Mouse (Mus musculus) stomach, postnatal 0 days (tissue): ENCODE results near the gene E330017A01Rik. TPM values are rescaled to one million over a fixed set of nuclear protein-coding genes. Genes with fewer than 3 reads are reported as not detected.
A peak's percentile ranks its signal among the peaks of the same experiment; 100 is the strongest.

Experiments
- ATAC-seq: fragments of 200-750 bp; cut with Nextera tagmentation; 2 replicates; pipeline ENCODE4 v1.8.0; 2017; ENCODE audit not compliant: low FRiP score, low TSS enrichment
- DNase-seq: peaks from one replicate; pipeline ENCODE4 v3.0.0-alpha.2; 2016; ENCODE audit warnings: low spot score
- H3K27ac ChIP-seq: fragments of 300-500 bp; sonication (generic); replicated peaks from 2 replicates; pipeline ENCODE4 v1.5.1; 2014; ENCODE audit warnings: mild to moderate bottlenecking, control low read depth
- H3K27me3 ChIP-seq: fragments of 300-500 bp; sonication (generic); 2 replicates; pipeline ENCODE4 v1.6.1; 2014; ENCODE audit warnings: low read length; ENCODE audit not compliant: control insufficient read depth, insufficient read depth
- H3K36me3 ChIP-seq: fragments of 300-500 bp; sonication (generic); 2 replicates; pipeline ENCODE4 v1.6.1; 2014; ENCODE audit warnings: low read length, mixed read lengths; ENCODE audit not compliant: control insufficient read depth, insufficient read depth
- H3K4me1 ChIP-seq: fragments of 300-500 bp; sonication (generic); replicated peaks from 2 replicates; pipeline ENCODE4 v1.6.1; 2014; ENCODE audit warnings: antibody characterized with exemption; ENCODE audit not compliant: control insufficient read depth, insufficient read depth
- H3K4me2 ChIP-seq: fragments of 300-500 bp; sonication (generic); replicated peaks from 2 replicates; pipeline ENCODE4 v1.6.1; 2014; ENCODE audit warnings: low read depth, mild to moderate bottlenecking, control low read depth, moderate library complexity
- H3K4me3 ChIP-seq: fragments of 300-500 bp; sonication (generic); 2 replicates; pipeline ENCODE4 v1.5.1; 2014; ENCODE audit warnings: low read depth, low read length, control low read depth
- H3K9ac ChIP-seq: fragments of 300-500 bp; sonication (generic); 2 replicates; pipeline ENCODE4 v1.6.1; 2014; ENCODE audit warnings: mild to moderate bottlenecking, low read length, control low read depth, mixed read lengths
- H3K9me3 ChIP-seq: fragments of 300-500 bp; sonication (generic); 2 replicates; pipeline ENCODE4 v1.6.1; 2016; ENCODE audit warnings: low read length; ENCODE audit not compliant: control insufficient read depth
- CTCF ChIP-seq: IDR thresholded peaks from 2 replicates; pipeline ENCODE4 v1.5.1; 2016; ENCODE audit warnings: antibody characterized with exemption, low read depth, mild to moderate bottlenecking, moderate library complexity
- EP300 ChIP-seq: optimal IDR thresholded peaks from 2 replicates; pipeline ENCODE3; 2016; ENCODE audit warnings: antibody characterized with exemption
- WGBS: fragments of 180-500 bp; shearing (Covaris S2); extraction: QIAGEN DNeasy Blood & Tissue Kit; methylation state at CpG from one replicate; pipeline ENCODE4 v1.1.7; 2014; 5-methylcytosine and 5-hydroxymethylcytosine counted together
- polyA plus RNA-seq: library from polyadenylated mRNA; unstranded; fragments of >200 nt; fragmentation: Nextera tagmentation; extraction: Ambion mirVana; gene quantifications from 2 replicates; pipeline ENCODE4 v1.2.1, GENCODE M21; 2015

E330017A01Rik gene
- polyA plus RNA-seq, 1 experiment from 2014 or later: not detected

GRCm38 (mm10) chr16:58637448-58637847 is 1.1 kb downstream of the E330017A01Rik start:
- no peak for DNase-seq
- H3K4me2 ChIP-seq: no peak overlapping the region
- ATAC-seq: no peak
- H3K27ac ChIP-seq: no peak overlapping the region
- no peaks in the 10 kb centered on the region for H3K27me3 ChIP-seq
- 78% methylated on average over 4 of the region's 4 CpGs for WGBS
- H3K9ac ChIP-seq: no peak overlapping the region
- H3K9me3 ChIP-seq: no peaks in the 10 kb centered on the region
- no peak overlapping the region for H3K4me3 ChIP-seq
- H3K4me1 ChIP-seq: no peaks in the 10 kb centered on the region
- no peaks in the 10 kb centered on the region for H3K36me3 ChIP-seq
- TF ChIP-seq CTCF: no peak
- no peak for TF ChIP-seq EP300

- no peak overlapping the region for H3K4me2 ChIP-seq
- no peaks in the 10 kb centered on the region for H3K4me1 ChIP-seq
- H3K9me3 ChIP-seq: no peaks in the 10 kb centered on the region
- no peak overlapping the region for H3K4me3 ChIP-seq
- H3K27ac ChIP-seq: no peak overlapping the region
- DNase-seq (no peak), ATAC-seq (no peak)
- H3K9ac ChIP-seq: no peak overlapping the region
- no peaks in the 10 kb centered on the region for H3K27me3 ChIP-seq
- H3K36me3 ChIP-seq: no peaks in the 10 kb centered on the region
- 49% methylated on average over 2 of the region's 2 CpGs for WGBS
- TF ChIP-seq CTCF (no peak), EP300 (no peak)
These were observed 2.7 kb downstream of the E330017A01Rik start for GRCm38 (mm10) chr16:58635866-58636265.

- no peaks in the 10 kb centered on the region for H3K27me3 ChIP-seq
- H3K9me3 ChIP-seq: no peaks in the 10 kb centered on the region
- no peak overlapping the region for H3K4me2 ChIP-seq
- no peak for ATAC-seq
- 64% methylated on average over 2 of the region's 2 CpGs for WGBS
- no peak for DNase-seq
- no peak overlapping the region for H3K27ac ChIP-seq
- TF ChIP-seq CTCF (no peak), EP300 (no peak)
- H3K4me1 ChIP-seq: no peaks in the 10 kb centered on the region
- H3K36me3 ChIP-seq: no peaks in the 10 kb centered on the region
- no peak overlapping the region for H3K4me3 ChIP-seq
- no peak overlapping the region for H3K9ac ChIP-seq
These were observed 8.8 kb downstream of the E330017A01Rik start for GRCm38 (mm10) chr16:58629736-58630135.

GRCm38 (mm10) chr16:58628968-58629367 is 9.6 kb downstream of the E330017A01Rik start:
- DNase-seq (no peak), ATAC-seq (no peak)
- no peak overlapping the region for H3K27ac ChIP-seq
- no peak overlapping the region for H3K4me2 ChIP-seq
- H3K36me3 ChIP-seq: no peaks in the 10 kb centered on the region
- no peak overlapping the region for H3K9ac ChIP-seq
- H3K9me3 ChIP-seq: no peaks in the 10 kb centered on the region
- TF ChIP-seq CTCF: no peak
- no peak for TF ChIP-seq EP300
- no peaks in the 10 kb centered on the region for H3K4me1 ChIP-seq
- 84% methylated on average over 5 of the region's 5 CpGs for WGBS
- no peaks in the 10 kb centered on the region for H3K27me3 ChIP-seq
- no peak overlapping the region for H3K4me3 ChIP-seq

GRCm38 (mm10) chr16:58628336-58628680 is 10.2 kb downstream of the E330017A01Rik start:
- H3K4me3 ChIP-seq: no peak overlapping the region
- no peak for TF ChIP-seq CTCF
- TF ChIP-seq EP300: no peak
- H3K9ac ChIP-seq: no peak overlapping the region
- H3K4me1 ChIP-seq: no peaks in the 10 kb centered on the region
- H3K4me2 ChIP-seq: no peak overlapping the region
- no peaks in the 10 kb centered on the region for H3K27me3 ChIP-seq
- no peaks in the 10 kb centered on the region for H3K9me3 ChIP-seq
- DNase-seq: no peak
- H3K27ac ChIP-seq: no peak overlapping the region
- H3K36me3 ChIP-seq: no peaks in the 10 kb centered on the region
- 89% methylated on average over 2 of the region's 2 CpGs for WGBS
- no peak for ATAC-seq

GRCm38 (mm10) chr16:58627597-58628335 is 10.8 kb downstream of the E330017A01Rik start:
- 78% methylated on average over 4 of the region's 4 CpGs for WGBS
- H3K4me3 ChIP-seq: no peak overlapping the region
- no peak overlapping the region for H3K4me2 ChIP-seq
- no peaks in the 10 kb centered on the region for H3K36me3 ChIP-seq
- H3K27me3 ChIP-seq: no peaks in the 10 kb centered on the region
- ATAC-seq: no peak
- H3K27ac ChIP-seq: no peak overlapping the region
- TF ChIP-seq CTCF (peak; percentile 62), EP300 (no peak)
- no peaks in the 10 kb centered on the region for H3K4me1 ChIP-seq
- no peak for DNase-seq
- no peak overlapping the region for H3K9ac ChIP-seq
- H3K9me3 ChIP-seq: no peaks in the 10 kb centered on the region
